Mouse (Mus musculus): ENCODE data around the gene Adgrg6. TPM values are rescaled to one million over a fixed set of nuclear protein-coding genes. Genes with fewer than 3 reads are reported as not detected.

Gene Adgrg6
- total RNA-seq, 2 experiments from 2014 or later: 2.1 to 2.5 TPM

DNA sequence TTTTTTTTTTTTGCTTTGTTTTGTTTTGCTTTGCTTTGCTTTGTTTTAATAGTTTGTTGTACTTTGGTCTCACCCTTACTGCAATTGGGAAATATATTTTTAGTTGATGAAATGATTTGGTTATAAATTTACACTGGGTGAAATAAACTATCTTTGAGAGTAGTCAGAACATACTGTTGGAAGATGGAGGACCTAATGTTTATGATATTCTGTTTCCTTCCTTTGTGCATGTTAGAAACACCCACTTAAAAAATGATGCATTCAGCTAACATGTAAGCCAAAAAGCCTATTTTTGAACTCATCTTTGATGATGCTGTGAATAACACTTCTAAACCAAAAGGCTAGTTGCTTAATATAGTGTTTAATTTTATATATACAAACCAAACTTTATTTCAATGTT, 50.3 kb downstream of the Adgrg6 start:
- intact Hi-C loops (cut with DNase I): no loop called here
- no peak for DNase-seq

DNA sequence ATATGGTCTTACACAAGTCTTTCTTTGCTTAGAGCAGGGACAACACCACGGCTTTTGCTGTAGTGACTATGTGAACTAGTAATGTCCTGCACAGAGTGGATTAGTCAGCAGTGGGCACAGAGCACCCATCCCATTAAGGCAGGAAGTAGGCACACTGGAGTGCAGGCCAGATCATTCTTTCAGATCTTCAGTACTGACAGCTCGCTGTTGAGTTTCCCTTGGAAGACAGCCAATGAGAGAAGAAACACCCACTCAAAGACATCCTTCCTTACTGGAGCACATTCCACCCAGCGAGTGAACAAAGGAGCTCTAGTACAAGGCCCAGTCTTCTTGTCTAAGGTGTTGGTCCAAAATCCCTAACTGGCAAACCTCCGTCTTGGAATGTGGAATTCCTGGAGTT, 53.6 kb downstream of the Adgrg6 start:
- intact Hi-C loops (cut with DNase I): no loop called here

DNA sequence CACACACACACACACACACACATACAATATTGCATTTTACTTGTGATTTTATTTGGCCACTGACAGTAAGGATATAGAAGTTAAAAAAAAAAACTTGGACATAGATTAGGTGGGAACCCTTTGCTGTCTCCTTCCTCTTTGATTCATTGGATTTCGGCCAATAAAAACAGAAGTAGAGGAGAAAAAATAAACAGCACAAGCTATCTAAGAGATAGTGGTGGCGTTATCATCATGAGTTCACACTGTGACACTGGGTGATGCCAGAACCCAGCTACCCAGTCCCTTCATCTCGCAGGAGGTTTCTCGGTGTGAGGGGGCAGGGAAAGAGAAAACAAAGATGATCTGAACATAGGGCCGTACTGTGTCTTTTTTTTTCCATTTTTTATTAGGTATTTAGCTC, 62.2 kb downstream of the Adgrg6 start:
- DNase-seq: no peak
- intact Hi-C loops (cut with DNase I): no loop called here

More for the DNA sequence above, 53.6 kb downstream of the Adgrg6 start:
- DNase-seq: no peak

DNA sequence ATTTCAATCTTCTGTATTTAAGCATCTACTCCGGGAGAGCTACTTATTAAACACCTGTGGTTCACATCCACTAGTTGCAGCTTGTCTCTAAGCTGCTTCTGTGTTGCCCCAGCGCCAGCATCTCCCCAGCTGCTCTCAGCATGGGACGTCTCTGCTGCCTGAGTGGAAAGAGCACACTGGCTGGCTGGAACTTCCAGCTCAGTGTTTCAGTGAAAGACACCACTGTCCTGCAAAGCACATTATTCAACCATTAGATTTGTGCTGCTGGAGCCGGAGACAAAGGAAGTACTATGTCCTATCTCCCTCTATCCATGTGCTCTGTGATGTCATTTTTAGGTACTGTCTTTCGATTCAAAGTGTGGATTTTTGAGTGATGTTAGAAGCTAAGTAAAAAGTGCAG, 63.0 kb downstream of the Adgrg6 start:
- DNase-seq: no peak
- intact Hi-C loops (cut with DNase I): no loop called here

DNA sequence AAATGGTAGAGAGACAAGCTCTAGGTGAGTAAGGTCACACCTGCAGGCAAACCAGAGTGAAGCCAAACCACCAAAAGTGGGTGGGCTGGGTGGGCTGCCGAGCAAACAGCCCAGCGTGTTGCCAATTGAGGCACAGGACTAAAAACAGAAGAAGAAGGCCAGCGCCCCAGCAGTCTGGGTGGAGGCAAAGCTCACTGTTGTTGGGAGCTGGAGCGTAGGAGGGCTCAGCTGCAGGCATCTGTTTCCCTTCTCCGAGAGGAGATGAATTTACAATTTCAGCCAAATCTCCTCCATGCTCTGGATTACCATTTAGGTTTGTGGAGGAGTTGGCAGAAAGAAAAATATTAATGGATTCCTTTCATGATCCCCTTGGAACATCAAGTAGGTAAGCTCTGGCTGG, 64.5 kb downstream of the Adgrg6 start:
- no peak for DNase-seq
- intact Hi-C loops (cut with DNase I): no loop called here

DNA sequence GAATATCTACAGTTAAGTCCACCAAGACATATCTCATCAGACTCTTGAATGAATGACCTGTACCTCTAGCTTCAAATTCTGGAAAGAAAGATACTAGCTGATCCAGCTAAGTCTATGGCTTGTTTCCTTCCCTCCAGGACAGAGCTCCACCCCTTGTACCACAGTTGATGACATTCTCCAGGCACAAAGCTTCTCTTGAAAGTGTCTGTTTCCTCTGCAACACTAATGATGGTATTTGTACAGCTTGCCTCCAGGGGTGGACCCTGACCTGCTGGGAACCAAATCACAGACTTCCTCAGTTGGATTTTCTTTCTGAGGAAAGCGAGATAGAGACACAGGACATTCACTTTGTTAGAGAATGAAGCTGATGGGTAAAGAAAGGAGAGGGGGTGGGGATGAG, 69.1 kb downstream of the Adgrg6 start:
- intact Hi-C loops (cut with DNase I): no loop called here
- no peak for DNase-seq

DNA sequence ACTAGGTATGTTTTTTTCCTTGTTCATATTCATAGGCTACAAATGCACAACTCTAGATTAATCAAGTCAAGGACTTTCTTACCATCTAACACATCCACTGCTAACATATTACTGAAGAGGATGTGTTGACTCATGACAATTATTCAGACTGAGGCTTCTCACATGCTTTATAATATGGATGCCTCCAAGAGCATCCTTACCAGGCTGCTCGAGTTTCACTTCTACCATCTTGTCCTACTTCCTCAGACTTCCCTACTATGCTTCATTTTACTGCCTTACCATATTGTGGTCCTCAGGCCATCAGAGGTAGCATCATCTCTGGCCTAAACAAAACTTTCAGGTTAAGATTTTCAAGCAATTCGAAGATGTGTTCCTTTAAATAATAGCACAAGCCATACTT, 69.8 kb downstream of the Adgrg6 start:
- intact Hi-C loops (cut with DNase I): no loop called here
- DNase-seq: no peak

DNA sequence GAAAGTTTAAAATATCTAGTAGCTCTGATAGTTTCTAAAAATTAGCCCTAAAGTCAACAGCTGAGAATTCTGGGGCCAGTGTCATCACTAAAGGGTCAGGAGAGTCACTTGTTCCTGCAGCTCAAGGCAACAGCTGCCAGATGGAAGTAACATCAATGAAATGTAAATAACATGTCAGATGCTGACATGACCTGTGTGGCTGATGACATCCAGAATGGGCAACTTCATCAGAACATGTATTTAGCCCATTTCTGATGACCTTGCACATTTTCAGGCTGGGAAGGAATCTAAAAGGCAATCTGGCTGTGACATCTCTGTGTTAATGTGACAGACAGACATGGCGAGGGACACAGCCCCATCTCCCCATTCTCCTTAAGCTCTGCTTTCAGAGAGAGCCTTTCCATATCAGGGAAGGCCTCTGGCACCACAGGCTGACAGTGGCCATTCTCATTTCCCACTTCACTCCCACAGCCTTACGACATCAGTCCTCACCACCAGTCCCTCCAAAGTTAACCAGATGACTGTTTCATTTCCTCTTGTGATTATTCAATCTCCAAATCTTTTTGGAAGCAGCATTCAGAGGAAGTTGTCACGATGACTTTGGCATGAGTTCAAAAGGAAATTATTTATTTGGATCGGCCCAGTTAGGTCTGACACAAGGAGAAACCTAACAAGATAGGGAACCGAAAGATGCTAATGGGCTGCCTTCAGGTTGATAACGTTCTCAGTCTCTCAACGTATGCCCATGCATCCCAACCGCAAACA, 70.7 kb downstream of the Adgrg6 start:
- DNase-seq: no peak
- intact Hi-C loops (cut with DNase I): no loop called here

DNA sequence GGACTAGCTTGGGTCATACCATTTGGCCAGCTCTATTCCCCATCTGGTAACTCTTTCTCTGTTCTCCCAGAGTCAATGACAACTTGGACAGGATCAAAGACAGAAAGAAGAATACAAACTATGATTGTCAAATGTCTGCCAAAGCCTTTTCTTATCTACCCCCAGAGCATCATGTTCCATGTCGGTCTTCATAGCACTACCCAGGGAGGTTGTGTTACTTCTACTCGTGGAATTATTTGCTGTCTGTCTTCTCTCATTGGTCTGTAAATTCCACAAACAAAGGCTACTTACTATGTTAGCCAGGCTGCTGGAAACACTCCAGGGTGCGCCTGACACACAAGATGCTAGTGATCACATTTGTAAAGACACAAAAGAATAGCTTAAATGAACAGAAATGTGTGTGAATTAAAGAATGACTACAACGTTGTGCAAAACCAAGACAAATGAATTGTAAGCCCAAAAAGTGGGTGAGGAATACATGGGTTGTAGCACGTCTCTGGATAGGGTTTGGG, 74.4 kb downstream of the Adgrg6 start:
- intact Hi-C loops (cut with DNase I): no loop called here
- no peak for DNase-seq

DNA sequence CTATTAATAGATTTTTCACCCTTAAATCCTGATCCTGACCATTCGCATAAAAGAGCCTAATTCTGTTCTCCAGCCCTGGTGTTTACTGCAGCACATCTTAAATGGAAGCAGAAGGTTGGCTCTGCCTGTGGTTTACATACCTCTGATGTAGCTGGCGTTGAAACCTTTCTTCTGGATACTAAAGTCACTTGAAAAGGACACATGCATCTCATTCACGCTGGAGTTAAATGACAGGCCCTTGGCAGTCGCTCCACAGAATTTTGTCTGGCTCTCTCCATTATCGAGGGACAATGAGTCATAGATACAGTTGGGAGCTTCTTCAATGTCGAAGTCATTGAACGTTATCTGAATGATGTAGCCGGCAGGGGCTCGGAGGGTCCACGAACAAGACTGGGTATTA, 76.8 kb downstream of the Adgrg6 start:
- intact Hi-C loops (cut with DNase I): no loop called here
- no peak for DNase-seq

DNA sequence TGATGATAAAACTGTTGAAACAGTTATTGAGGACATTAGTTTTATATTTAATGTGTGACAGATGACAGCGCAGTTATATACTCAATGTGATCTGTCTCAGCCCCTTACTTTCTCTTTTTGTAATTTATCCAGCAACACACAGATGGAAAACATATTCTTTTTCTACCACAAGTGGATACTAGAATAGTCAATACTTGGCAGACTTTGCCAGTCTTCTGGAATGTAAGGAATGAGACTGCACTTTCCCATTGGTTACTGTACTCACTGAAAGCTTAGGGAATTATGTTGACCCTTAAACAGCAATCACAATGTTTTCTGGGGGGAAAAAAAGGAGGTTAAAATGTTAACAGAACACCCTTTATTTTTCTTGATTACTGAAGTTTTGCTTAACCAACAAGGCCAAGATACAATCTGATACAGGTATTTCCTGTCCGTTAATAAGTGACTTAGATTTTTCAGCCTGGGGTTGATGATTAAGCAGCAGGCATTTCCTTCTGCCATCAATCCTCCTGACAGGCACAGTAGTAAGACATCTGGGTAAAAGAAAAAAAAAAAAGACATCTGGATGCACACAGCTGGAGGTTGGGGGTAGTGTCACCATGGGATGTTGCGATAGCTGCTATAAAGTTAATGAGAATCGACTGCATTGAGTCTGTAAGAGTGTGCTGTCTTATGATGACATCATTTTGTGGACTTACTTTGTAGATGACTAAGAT, 81.5 kb downstream of the Adgrg6 start:
- intact Hi-C loops (cut with DNase I): no loop called here
- no peak for DNase-seq

DNA sequence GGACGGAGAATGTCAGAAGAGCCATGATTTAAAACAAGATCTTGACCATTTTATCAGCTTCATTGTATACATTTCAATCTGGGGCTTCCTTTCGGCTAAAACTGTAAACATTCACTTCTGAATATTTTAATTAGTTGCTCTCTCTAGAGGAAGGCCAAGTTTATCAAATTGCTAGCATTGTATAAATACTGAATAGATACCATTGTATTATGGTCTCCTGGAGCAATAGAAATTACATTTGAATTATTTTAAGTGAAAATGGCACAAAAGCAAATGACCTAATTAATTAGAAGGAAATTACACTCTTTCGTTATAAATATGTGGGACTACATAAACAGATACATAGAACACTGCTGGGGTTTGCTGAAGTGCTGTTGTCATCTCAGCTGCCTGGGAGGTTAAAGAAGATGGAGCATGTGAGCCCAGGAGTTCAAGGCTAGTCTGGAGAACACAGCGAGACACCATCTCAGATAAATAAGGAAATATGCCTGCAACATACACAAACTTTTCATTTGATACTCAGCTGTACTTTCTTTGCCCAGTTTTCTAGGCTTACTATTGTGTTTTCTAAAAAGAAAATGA, 84.4 kb downstream of the Adgrg6 start:
- intact Hi-C loops (cut with DNase I): no loop called here
- DNase-seq: no peak

DNA sequence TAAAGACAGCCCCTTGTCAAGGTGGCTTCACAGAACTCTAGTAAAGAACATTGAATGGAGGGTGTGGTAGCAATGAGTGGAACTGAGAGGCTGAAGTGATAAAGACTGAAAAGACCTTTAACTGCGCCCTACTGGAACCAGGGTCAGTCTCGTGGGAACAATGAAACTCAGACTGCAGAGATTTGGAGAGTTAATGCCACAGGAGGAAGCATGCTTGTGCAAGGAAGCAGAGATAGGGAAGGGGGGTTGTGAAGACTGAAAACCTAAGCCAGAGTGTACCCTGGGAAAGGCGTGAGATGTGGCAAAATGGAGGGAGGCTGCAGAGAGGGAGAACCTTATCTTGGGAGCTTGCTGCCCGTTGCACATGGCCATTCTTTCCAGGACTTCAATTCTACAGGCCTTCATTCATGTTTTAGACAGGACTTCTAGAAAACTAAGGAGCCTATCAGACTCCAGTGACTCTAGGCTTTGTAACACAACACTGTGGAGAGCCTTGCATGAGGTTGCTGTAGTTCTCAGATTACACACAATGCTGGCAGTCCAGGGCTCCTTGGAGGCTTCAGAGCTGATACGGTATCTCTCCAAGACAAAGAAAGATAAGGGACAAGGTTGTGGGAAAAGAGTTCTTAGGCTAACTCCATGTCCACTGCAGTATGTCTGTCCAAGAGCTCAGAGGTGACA, 85.1 kb downstream of the Adgrg6 start:
- intact Hi-C loops (cut with DNase I): no loop called here

DNA sequence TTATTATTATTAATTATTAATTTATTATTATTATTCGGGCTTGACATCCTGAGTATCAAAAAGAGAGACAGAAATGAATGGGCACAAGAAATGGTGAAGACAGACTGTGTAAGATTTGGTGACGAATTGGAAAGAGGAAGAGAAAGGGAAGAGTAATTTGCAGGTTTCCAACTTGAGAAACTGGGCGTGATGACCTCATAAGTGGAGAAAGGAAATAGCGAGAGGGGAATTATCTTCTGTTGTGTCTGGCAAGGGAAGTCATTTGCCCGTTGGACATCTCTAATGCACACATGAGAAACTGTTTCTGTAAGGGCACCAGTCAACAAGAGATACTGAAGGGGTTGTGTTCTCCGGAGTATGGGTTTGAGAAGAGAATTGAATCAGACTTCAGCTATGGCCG, 85.6 kb downstream of the Adgrg6 start:
- DNase-seq: no peak
- intact Hi-C loops (cut with DNase I): no loop called here

More for the DNA sequence above, 85.1 kb downstream of the Adgrg6 start:
- no peak for DNase-seq

DNA sequence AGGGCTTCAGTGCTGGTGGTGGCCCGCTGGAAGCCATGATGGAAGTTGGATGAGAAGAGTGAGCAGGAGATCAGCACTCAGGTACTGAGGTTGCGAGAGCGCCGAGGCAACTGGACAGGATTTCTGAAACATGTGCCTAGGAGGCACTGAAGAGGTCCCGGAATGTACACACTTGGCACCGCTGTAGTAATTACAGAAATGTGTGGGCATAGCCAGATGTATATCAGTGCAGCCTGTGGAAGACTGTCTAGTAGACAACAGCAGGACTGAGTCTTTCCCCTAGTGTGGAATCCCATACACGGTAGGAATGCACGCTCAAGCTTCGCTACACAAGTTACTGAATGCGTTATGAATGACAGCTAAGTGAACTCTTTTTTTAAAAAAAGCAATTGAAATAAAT, 86.1 kb downstream of the Adgrg6 start:
- DNase-seq: no peak
- intact Hi-C loops (cut with DNase I): no loop called here

DNA sequence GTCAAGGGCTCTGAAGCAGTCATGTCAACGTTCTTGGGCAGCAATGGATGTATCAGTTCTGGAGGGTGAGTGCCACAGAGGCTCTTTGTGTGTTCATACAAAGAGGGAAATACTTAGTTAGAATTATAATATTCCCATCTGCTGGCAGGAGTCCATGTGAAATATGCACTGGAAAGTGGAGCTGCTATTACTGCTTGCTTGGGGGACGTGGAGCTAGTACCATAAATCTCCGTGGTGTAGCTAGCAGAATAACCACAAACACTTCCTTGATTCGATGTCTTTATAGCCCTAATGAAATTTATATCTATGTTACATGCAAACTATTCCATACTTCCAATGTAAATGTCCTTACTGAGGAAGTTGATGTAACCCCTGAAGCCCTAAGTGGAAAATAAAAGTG, 91.0 kb downstream of the Adgrg6 start:
- DNase-seq: no peak
- intact Hi-C loops (cut with DNase I): no loop called here

DNA sequence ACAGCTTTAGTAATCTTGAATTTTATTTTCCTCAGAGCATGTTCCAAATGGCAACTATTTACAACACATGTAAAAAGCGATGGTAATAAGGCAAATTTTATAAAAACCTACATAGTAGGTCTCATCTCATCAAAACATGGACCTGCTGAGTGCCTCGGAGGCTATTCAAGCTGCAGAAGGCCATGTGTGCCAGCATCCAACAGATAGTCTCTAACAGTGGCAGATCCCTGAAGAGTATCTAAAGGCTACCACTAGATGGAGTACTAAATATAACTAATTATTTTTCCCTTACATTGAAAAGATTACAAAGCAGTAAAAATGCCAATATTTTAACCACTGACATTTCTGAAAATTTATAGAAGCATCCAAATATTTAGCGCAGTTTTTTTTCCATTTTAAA, 93.6 kb downstream of the Adgrg6 start:
- intact Hi-C loops (cut with DNase I): loop anchor here (1.0 kb wide), 1 partner anchor 253 kb away; the partner anchor contains the start of genes Nmbr and Vta1

DNA sequence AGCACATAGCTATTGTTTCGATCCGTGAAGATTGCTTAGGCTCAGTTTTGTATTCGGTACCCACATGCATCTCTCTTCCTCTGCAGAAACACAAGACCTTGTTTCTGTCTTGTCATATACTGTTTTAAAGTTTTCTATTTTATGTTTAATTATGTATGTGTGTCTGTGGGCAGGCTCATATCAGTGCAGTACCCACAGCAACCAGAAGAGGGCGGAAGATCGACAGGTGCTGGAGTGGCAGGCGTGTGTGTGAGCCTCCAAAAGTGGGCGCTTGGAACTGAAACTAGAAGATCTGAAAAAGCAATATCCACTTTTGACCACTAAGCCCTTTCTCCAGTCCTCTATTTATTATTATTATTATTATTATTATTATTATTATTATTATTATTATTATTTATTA, 95.4 kb downstream of the Adgrg6 start:
- DNase-seq: no peak
- intact Hi-C loops (cut with DNase I): no loop called here

More for the DNA sequence above, 93.6 kb downstream of the Adgrg6 start:
- DNase-seq: no peak

DNA sequence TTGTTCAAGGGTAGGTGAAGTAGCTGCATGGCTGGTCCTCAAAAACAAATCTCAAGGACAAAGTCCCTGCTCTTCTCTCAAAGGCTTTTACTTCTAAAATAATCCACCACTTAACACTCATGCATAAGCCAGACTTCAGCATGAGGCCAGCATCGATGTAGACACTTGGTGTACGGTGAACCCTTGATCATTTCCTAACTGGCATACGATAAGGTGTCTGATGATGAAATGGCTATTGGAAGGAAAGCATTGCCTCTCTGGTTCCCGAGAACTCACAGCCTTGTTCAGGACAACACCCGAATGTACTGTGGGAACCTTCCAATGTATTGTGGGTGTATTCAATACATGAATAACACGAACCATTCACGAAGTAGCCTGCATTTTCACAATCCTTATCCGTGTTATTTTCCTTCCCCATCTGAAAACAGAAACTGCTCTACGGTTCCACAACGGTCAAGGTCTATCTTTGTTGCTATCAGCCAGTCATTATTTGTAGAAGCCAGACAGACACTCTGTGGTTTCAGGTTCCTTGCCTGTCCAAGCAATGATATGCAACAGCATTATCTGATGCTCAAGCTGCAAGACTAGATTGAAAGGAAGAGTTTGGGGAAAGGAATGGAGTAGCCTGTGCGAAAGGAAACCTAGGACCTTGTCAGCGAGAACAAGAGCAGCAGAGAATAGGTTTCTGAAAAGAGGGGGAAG, 99.7 kb downstream of the Adgrg6 start:
- no peak for DNase-seq
- intact Hi-C loops (cut with DNase I): no loop called here

DNA sequence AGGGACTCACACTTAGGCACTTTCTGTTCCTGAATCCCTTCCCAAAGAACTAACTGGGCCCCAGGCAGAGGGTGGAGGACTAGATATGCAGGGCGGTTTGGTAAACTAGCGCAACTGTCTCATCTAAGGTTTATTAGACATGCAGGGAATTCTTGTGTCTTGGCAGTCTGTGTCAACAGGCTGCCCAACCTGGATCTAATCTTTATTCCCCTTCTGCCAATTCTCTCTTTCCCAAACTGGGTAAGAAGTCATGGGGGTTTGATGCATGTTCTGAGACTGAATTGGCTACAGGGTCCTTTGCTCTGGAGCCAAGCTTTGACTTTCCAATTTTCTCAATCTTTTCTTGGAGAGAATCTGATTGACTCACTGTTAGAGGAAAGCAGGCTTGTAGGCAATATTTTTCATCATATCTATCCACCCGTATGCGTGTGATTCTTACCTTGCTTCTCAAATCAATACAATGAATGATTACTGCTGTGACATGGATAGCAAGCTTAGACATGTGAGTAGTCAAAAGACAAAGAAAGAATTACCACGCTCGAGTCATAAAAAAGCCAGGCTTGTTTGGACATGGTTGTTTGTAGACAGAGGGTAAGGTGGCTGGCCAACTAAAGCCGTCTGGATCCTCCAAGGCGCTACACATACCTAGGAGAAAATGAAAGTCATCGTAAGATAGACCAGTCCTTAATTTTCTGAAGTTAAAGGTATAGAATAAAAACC, 104.4 kb downstream of the Adgrg6 start:
- intact Hi-C loops (cut with DNase I): no loop called here
- no peak for DNase-seq

All from heart, postnatal 36 days (tissue).